Mouse (Mus musculus): Measurements from ENCODE around the gene Erich6b. TPM values are rescaled to one million over a fixed set of nuclear protein-coding genes. Genes with fewer than 3 reads are reported as not detected.

Gene Erich6b
- polyA plus RNA-seq, 1 experiment from 2014 or later, result not detected

DNA sequence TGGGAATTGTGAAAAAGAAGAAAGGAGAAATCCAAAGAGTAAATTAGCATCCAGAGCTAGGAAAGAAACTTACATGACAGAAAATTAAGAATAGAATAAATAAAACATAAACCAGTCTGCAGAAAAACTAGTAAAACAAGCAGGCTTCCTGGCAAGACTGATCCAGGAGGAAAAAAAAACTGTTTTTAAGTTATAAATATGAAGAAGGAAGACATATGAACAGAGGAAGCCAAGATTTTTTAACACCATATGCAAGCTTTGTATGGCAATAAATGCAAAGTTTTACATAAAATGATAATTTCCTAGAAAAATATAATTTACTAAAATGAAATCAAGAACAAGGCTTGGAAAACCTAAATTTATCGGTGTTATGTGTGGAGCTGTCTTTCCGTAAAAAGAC is 48.4 kb downstream of the Erich6b start:
- Histone ChIP-seq H3K9ac (replicated peaks; ENCODE audit: low read depth, low read length) (no peak overlapping the region), H3K4me2 (ENCODE audit: low read length) (no peak overlapping the region), H3K9me3 (ENCODE audit: control insufficient read depth, low read length) (no peaks in the 10 kb centered on the region), H3K27ac (ENCODE audit: low read length) (no peak overlapping the region), H3K4me3 (replicated peaks; ENCODE audit: low read length) (no peak overlapping the region), H3K36me3 (ENCODE audit: control insufficient read depth, insufficient read depth) (no peaks in the 10 kb centered on the region), H3K4me1 (replicated peaks; ENCODE audit: control insufficient read depth, insufficient read depth, low read length) (peaks cover 3% of the 10 kb centered on the region; the same call in 1 of the 2 replicates), H3K27me3 (replicated peaks; ENCODE audit: control insufficient read depth, insufficient read depth, low read length) (no peaks in the 10 kb centered on the region)
- ATAC-seq, result no peak
- 81% methylated on average over 2 of the region's 2 CpGs for WGBS

DNA sequence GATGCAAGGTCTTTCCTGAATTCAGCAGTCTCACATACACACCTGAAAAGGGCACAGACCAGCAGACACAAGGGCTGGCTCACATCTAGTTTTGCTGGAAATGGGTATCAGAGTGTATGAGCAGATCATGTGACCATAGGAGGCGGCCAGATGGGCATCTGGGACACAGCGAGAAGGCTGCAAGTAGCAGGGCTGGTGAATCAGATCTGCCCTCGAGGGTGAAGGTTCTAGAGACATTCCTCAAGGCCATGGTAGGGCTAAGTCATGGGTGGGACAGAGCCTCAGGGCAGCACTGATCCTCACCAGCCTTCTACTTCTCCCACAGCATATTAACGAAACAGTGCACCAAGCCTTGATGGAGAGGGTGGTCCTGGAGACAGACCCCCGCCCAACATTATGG is 54.0 kb downstream of the Erich6b start:
- H3K36me3 ChIP-seq (ENCODE audit: control insufficient read depth, insufficient read depth), result no peaks in the 10 kb centered on the region; the same call in 1 of the 2 replicates
- no peak overlapping the region for H3K9ac ChIP-seq (replicated peaks; ENCODE audit: low read depth, low read length)
- 81% methylated on average over 5 of the region's 5 CpGs for WGBS
- no peaks in the 10 kb centered on the region for H3K9me3 ChIP-seq (ENCODE audit: control insufficient read depth, low read length)
- no peak for ATAC-seq
- H3K4me1 ChIP-seq (replicated peaks; ENCODE audit: control insufficient read depth, insufficient read depth, low read length), result no peaks in the 10 kb centered on the region
- no peak overlapping the region for H3K27ac ChIP-seq (ENCODE audit: low read length)
- H3K4me3 ChIP-seq (replicated peaks; ENCODE audit: low read length), result no peak overlapping the region
- H3K4me2 ChIP-seq (ENCODE audit: low read length), result no peak overlapping the region
- no peaks in the 10 kb centered on the region for H3K27me3 ChIP-seq (replicated peaks; ENCODE audit: control insufficient read depth, insufficient read depth, low read length)

DNA sequence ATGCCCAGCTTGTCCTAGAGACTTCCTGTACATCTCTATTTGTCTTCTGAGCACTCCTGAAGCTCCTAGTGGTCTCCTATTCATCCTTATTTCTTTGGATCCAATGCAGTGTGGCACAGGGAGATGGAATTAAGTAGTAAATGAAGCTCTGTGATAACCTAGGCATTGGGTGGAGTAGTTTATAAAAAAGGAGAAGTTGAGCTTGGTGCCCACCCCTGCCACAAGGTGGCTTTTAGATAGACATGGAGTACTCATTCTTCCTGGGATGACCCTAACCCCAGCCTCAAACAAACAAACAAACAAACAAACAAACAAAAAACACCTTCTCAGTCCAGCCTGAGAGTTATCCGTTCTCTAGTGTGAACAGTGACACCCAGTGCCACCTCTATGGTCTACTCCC is 55.9 kb downstream of the Erich6b start:
- 96% methylated on average over 1 of the region's 1 CpGs for WGBS
- Histone ChIP-seq H3K27ac (ENCODE audit: low read length) (no peak overlapping the region), H3K9ac (replicated peaks; ENCODE audit: low read depth, low read length) (no peak overlapping the region), H3K4me3 (replicated peaks; ENCODE audit: low read length) (no peak overlapping the region), H3K27me3 (replicated peaks; ENCODE audit: control insufficient read depth, insufficient read depth, low read length) (no peaks in the 10 kb centered on the region), H3K36me3 (ENCODE audit: control insufficient read depth, insufficient read depth) (peaks cover 10% of the 10 kb centered on the region), H3K4me2 (ENCODE audit: low read length) (no peak overlapping the region), H3K4me1 (replicated peaks; ENCODE audit: control insufficient read depth, insufficient read depth, low read length) (no peaks in the 10 kb centered on the region), H3K9me3 (ENCODE audit: control insufficient read depth, low read length) (no peaks in the 10 kb centered on the region)
- ATAC-seq, result no peak

- Histone ChIP-seq H3K36me3 (ENCODE audit: control insufficient read depth, insufficient read depth) (peaks cover 20% of the 10 kb centered on the region), H3K27ac (ENCODE audit: low read length) (no peak overlapping the region), H3K9me3 (ENCODE audit: control insufficient read depth, low read length) (no peaks in the 10 kb centered on the region), H3K4me1 (replicated peaks; ENCODE audit: control insufficient read depth, insufficient read depth, low read length) (no peaks in the 10 kb centered on the region), H3K4me2 (ENCODE audit: low read length) (no peak overlapping the region), H3K4me3 (replicated peaks; ENCODE audit: low read length) (no peak overlapping the region), H3K9ac (replicated peaks; ENCODE audit: low read depth, low read length) (no peak overlapping the region), H3K27me3 (replicated peaks; ENCODE audit: control insufficient read depth, insufficient read depth, low read length) (no peaks in the 10 kb centered on the region)
- WGBS, result 81% methylated on average over 4 of the region's 4 CpGs
- ATAC-seq, result no peak
Observed at GRCm38 (mm10) chr14:75706647-75707046, 64.6 kb downstream of the Erich6b start.

GRCm38 (mm10) chr14:75707771-75708170 is 65.7 kb downstream of the Erich6b start:
- ATAC-seq, result no peak
- Histone ChIP-seq H3K4me3 (replicated peaks; ENCODE audit: low read length) (no peak overlapping the region), H3K4me2 (ENCODE audit: low read length) (no peak overlapping the region), H3K27ac (ENCODE audit: low read length) (no peak overlapping the region), H3K9me3 (ENCODE audit: control insufficient read depth, low read length) (no peaks in the 10 kb centered on the region), H3K4me1 (replicated peaks; ENCODE audit: control insufficient read depth, insufficient read depth, low read length) (0 out of 2 replicates have a peak, but pooled peaks cover under 1% of the 10 kb centered on the region), H3K27me3 (replicated peaks; ENCODE audit: control insufficient read depth, insufficient read depth, low read length) (no peaks in the 10 kb centered on the region), H3K9ac (replicated peaks; ENCODE audit: low read depth, low read length) (no peak overlapping the region), H3K36me3 (ENCODE audit: control insufficient read depth, insufficient read depth) (peaks cover 17% of the 10 kb centered on the region)
- 37% methylated on average over 7 of the region's 7 CpGs for WGBS

- H3K27me3 ChIP-seq (replicated peaks; ENCODE audit: control insufficient read depth, insufficient read depth, low read length), result no peaks in the 10 kb centered on the region
- H3K4me3 ChIP-seq (replicated peaks; ENCODE audit: low read length), result no peak overlapping the region
- no peak overlapping the region for H3K27ac ChIP-seq (ENCODE audit: low read length)
- no peak overlapping the region for H3K4me2 ChIP-seq (ENCODE audit: low read length)
- peaks cover 5% of the 10 kb centered on the region for H3K4me1 ChIP-seq (replicated peaks; ENCODE audit: control insufficient read depth, insufficient read depth, low read length)
- H3K9ac ChIP-seq (replicated peaks; ENCODE audit: low read depth, low read length), result no peak overlapping the region
- H3K9me3 ChIP-seq (ENCODE audit: control insufficient read depth, low read length), result no peaks in the 10 kb centered on the region
- 91% methylated on average over 1 of the region's 1 CpGs for WGBS
- no peak for ATAC-seq
- H3K36me3 ChIP-seq (ENCODE audit: control insufficient read depth, insufficient read depth), result peaks cover 12% of the 10 kb centered on the region
Observed at GRCm38 (mm10) chr14:75708986-75709385, 66.9 kb downstream of the Erich6b start.

DNA sequence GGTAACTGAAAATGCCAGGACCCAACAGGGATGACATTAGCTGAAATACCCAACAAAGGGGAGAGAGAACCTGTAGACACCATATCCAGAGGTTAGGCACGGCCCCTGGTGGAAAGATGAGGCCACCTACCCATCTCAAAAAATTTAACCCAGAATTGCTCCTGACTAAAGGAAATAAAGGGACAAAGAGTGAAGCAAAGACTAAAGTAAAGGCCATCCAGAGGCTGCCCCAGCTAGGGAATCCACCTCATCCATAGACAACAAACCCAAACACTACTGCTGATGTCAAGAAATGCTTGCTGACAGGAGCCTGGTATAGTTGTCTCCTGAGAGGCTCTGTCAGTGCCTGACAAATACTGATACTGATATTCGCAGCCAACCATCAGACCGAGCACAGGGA is 69.7 kb downstream of the Erich6b start:
- Histone ChIP-seq H3K4me3 (replicated peaks; ENCODE audit: low read length) (no peak overlapping the region), H3K27me3 (replicated peaks; ENCODE audit: control insufficient read depth, insufficient read depth, low read length) (no peaks in the 10 kb centered on the region), H3K27ac (ENCODE audit: low read length) (no peak overlapping the region), H3K36me3 (ENCODE audit: control insufficient read depth, insufficient read depth) (peaks cover 11% of the 10 kb centered on the region), H3K9me3 (ENCODE audit: control insufficient read depth, low read length) (no peaks in the 10 kb centered on the region), H3K4me2 (ENCODE audit: low read length) (no peak overlapping the region), H3K4me1 (replicated peaks; ENCODE audit: control insufficient read depth, insufficient read depth, low read length) (peaks cover 5% of the 10 kb centered on the region), H3K9ac (replicated peaks; ENCODE audit: low read depth, low read length) (no peak overlapping the region)
- WGBS, result 94% methylated on average over 3 of the region's 3 CpGs
- no peak for ATAC-seq

DNA sequence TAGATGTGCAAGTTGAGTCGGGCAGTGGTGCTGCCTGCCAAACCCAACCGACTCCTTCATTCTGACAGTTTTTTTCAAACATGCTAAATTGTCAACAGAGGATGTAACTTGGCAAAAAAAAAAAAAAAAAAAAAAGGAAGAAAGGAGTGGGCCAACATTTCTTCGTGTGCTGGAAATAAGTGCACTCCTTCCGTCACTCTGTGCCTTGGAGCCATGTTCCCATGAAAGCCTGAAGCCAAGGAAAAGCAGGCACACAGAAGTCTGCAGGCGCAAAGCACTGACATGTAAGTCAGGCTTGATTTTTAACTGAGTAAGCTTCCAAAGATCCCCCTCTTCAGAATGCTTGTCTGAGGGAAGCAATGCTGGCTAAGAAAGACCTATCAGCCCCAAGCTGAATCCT is 70.6 kb downstream of the Erich6b start:
- peak; percentile 61 for ATAC-seq
- no peak overlapping the region for H3K4me2 ChIP-seq (ENCODE audit: low read length)
- H3K9me3 ChIP-seq (ENCODE audit: control insufficient read depth, low read length), result no peaks in the 10 kb centered on the region
- H3K9ac ChIP-seq (replicated peaks; ENCODE audit: low read depth, low read length), result no peak overlapping the region
- peaks cover 5% of the 10 kb centered on the region for H3K4me1 ChIP-seq (replicated peaks; ENCODE audit: control insufficient read depth, insufficient read depth, low read length)
- no peaks in the 10 kb centered on the region for H3K27me3 ChIP-seq (replicated peaks; ENCODE audit: control insufficient read depth, insufficient read depth, low read length)
- peak overlapping the region; percentile 38; the same call in 1 of the 2 replicates for H3K27ac ChIP-seq (ENCODE audit: low read length)
- no peak overlapping the region for H3K4me3 ChIP-seq (replicated peaks; ENCODE audit: low read length)
- 66% methylated on average over 5 of the region's 5 CpGs for WGBS
- peaks cover 11% of the 10 kb centered on the region for H3K36me3 ChIP-seq (ENCODE audit: control insufficient read depth, insufficient read depth)

DNA sequence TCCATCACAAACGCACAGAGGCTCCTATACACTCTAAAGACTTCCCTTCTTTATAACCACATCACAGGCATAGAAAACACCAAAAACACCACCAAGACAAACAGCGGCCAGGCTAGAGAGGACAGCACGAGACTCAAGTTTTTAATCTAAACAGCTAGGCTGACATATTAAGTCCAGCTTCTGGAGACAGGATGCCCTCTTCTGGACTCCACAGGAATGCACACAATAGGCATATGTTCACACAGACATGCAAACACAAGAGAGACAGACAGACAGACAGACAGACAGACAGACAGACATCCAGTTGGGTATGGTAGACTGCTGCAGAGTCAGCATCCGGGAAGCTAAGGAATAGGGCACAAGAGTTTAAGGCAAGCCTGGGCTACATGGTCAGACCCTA is 71.6 kb downstream of the Erich6b start:
- no peaks in the 10 kb centered on the region for H3K27me3 ChIP-seq (replicated peaks; ENCODE audit: control insufficient read depth, insufficient read depth, low read length)
- peaks cover 5% of the 10 kb centered on the region for H3K4me1 ChIP-seq (replicated peaks; ENCODE audit: control insufficient read depth, insufficient read depth, low read length)
- peaks cover 14% of the 10 kb centered on the region for H3K36me3 ChIP-seq (ENCODE audit: control insufficient read depth, insufficient read depth)
- no peak overlapping the region for H3K9ac ChIP-seq (replicated peaks; ENCODE audit: low read depth, low read length)
- 69% methylated on average over 4 of the region's 4 CpGs for WGBS
- H3K4me3 ChIP-seq (replicated peaks; ENCODE audit: low read length), result no peak overlapping the region
- no peak overlapping the region for H3K27ac ChIP-seq (ENCODE audit: low read length)
- H3K4me2 ChIP-seq (ENCODE audit: low read length), result no peak overlapping the region
- no peak for ATAC-seq
- H3K9me3 ChIP-seq (ENCODE audit: control insufficient read depth, low read length), result no peaks in the 10 kb centered on the region

- WGBS, result 85% methylated on average over 4 of the region's 4 CpGs
- ATAC-seq, result no peak
- H3K27me3 ChIP-seq (replicated peaks; ENCODE audit: control insufficient read depth, insufficient read depth, low read length), result no peaks in the 10 kb centered on the region
- H3K27ac ChIP-seq (ENCODE audit: low read length), result no peak overlapping the region
- H3K4me1 ChIP-seq (replicated peaks; ENCODE audit: control insufficient read depth, insufficient read depth, low read length), result peaks cover 5% of the 10 kb centered on the region
- no peak overlapping the region for H3K4me3 ChIP-seq (replicated peaks; ENCODE audit: low read length)
- H3K4me2 ChIP-seq (ENCODE audit: low read length), result no peak overlapping the region
- H3K9me3 ChIP-seq (ENCODE audit: control insufficient read depth, low read length), result no peaks in the 10 kb centered on the region
- H3K36me3 ChIP-seq (ENCODE audit: control insufficient read depth, insufficient read depth), result peaks cover 26% of the 10 kb centered on the region
- no peak overlapping the region for H3K9ac ChIP-seq (replicated peaks; ENCODE audit: low read depth, low read length)
Observed at GRCm38 (mm10) chr14:75716410-75716809, 74.4 kb downstream of the Erich6b start.
